Mouse (Mus musculus) embryonic stem cell, embryonic (primary cell): ENCODE measurements around the gene Slamf6.

ENCODE experiments used
- CTCF ChIA-PET, 4 experiments: fragments of 300-600 bp in 2 of 4; fragments of 350-600 bp in 2 of 4; sonication (Branson Sonifier 250); formaldehyde crosslinking; loops; one replicate each; lab custom pipeline; 2022; ENCODE audit warnings: inconsistent platforms in 2 of 4; lab: Charles Lee
- POLR2A ChIA-PET, 4 experiments: fragments of 300-600 bp in 2 of 4; fragments of 350-600 bp in 2 of 4; sonication (Branson Sonifier 250); formaldehyde crosslinking; loops; one replicate each; lab custom pipeline; 2022; ENCODE audit warnings: antibody characterized with exemption in 4 of 4, inconsistent platforms in 1 of 4; lab: Charles Lee

Slamf6 gene

DNA sequence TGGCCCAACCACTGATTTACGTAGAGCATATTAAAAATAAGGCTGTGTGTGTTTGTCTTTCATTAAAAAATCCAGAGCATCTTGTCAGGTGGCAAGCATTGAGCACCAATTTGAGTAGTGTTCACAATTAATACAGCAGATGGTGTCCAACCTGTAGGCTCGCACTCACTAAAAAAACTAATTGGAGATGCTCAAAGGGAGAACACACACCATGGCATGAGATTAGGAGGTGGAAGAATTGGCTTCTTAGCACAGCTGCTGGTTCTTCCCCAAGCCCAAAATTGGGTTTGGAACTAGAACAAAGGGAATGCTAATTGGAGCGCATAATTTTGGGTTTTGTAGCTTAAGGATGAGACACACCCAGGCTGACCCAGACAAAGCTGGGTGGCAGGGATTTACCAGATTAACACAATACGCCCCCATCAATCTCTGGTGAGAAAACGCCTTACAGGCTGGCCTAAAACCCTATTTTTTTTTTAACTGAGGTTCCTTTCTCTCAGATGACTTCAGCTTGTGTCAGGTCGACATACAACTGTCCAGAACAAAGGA is 29.2 kb downstream of the Slamf6 start:
- ChIA-PET CTCF (interaction anchor here in 1 of 4 experiments (0.9 kb wide), 1 partner anchor 66 kb away, joined by 3 read pairs; no protein-coding TSS in a partner anchor), POLR2A (interaction anchor here in 2 of 4 experiments (0.5 to 1.2 kb wide), 3 partner anchors 10 to 1733 kb away, joined by 3 read pairs; no protein-coding TSS in a partner anchor)

DNA sequence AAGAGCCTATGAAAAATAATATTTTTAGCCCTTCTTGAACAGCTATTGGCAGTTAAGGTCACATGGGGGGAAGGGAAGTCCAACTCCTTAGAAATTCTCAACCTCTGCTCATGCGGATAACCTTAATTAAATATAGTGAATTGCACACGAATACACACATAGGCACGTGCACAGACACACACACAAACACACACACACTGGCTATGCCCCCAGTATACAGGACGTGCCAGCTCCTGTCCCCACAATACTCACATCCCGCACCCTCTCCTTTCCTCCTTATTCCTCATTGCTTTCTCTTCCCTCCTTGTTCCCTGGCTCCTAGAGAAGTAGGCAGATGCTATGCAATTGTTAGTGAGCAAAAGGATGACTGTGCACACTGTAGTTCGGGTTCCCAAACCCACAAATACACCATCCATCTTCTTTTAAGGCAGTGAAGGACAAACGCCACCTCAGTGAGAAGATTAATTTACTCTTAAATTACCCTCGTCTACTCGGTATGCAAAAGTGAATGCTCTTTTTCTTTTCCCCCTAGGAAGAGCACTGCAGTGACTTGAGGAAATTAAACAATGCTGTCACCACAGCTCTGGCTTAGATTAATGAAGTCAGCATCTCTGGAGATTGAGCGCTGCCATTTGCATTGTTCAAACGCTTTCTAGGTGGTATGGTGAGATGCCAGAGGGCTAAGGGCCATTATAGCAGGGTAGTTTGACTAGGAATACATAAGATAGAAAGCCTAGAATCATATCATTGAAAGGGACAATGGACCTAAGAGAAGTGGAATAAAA is 31.0 kb downstream of the Slamf6 start:
- ChIA-PET POLR2A (interaction anchor here in 1 of 4 experiments (1.5 kb wide), 1 partner anchor 8 kb away, joined by 12 read pairs; no protein-coding TSS in a partner anchor), CTCF (interaction anchor here in 2 of 4 experiments (1.0 kb wide), 2 partner anchors 63 to 122 kb away, joined by 3 read pairs; no protein-coding TSS in a partner anchor)

DNA sequence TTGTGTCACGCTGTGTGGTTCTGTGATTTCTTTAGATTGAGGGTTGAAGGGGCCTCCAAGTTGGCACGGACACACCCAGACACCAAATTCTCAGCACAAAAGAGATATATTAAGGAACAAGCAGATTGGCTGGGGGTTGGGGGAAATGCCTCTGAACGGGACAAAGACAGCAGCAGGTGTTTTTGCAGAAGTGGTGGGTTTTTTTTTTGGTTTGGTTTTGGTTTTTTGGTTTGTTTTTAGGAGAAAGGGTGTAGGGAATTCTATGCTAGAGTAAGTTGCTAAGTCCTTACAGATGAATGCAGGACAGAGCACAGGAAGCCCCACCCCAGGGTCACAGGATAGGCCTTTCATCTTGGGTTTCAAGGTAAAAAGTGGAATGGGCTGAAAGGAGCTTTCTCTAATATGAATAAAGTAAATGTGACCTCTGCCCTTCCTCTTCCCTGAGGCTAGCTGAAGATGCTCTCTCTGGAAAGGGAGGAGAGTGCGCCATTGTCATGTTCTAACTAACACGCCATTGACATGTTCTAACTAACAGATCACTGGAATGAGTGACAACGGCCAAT is 31.7 kb downstream of the Slamf6 start:
- ChIA-PET CTCF (interaction anchor here (0.5 to 1.0 kb wide), 5 partner anchors 8 to 420 kb away, joined by 3 read pairs; no protein-coding TSS in a partner anchor), POLR2A (interaction anchor here in 2 of 4 experiments (0.6 to 1.5 kb wide), 5 partner anchors 9 to 376 kb away, joined by 3 to 12 read pairs (median 4); partner anchors contain the start of gene Ncstn (in 1 of the 2))

DNA sequence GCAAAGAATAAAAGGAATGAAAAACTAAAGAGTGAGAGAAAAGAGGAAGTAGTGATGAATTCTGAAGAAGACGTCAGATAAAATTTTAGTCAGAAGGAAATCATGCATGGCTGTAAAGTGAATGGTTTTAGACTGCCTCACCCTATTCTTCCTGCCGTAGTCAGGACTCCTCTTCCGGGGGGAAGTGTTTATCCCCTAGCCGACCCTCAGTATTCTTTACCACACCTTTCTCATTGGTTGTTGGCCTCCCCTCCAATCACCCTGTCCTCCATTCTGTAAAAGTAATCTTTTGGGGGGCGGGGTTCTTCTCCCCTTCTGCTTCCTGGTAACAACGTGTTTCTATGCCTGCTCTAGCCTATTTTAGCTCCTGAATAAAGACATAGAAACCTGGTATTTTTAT is 37.8 kb downstream of the Slamf6 start:
- ChIA-PET CTCF (no interaction called here), POLR2A (no interaction called here)

- CTCF ChIA-PET = no interaction called here
- POLR2A ChIA-PET = no interaction called here
Observed at GRCm38 (mm10) chr1:171957411-171957810, 40.1 kb downstream of the Slamf6 start.

DNA sequence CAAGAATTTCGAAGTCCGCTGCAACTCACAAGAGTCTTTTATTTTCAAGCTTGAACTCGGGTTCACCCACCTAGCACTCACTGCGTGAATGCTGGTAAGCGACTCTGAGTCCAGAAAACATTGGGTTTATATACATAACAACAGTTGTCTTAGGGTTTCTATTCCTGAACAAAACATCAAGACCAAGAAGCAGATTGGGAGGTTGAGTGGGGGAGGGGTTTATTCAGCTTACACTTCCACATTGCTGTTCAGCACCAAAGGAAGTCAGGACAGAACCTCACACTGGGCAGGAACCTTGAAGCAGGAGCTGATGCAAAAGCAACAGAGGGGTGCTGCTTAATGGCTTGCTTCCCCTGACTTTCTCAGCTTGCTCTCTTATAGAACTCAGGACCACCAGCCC is 43.4 kb downstream of the Slamf6 start:
- ChIA-PET CTCF (interaction anchor here in 2 of 4 experiments (0.5 to 1.8 kb wide), 4 partner anchors 40 to 405 kb away, joined by 3 to 6 read pairs (median 4); no protein-coding TSS in a partner anchor), POLR2A (interaction anchor here in 1 of 4 experiments (0.8 to 1.0 kb wide), 2 partner anchors 10 to 100 kb away, joined by 3 read pairs; no protein-coding TSS in a partner anchor)

DNA sequence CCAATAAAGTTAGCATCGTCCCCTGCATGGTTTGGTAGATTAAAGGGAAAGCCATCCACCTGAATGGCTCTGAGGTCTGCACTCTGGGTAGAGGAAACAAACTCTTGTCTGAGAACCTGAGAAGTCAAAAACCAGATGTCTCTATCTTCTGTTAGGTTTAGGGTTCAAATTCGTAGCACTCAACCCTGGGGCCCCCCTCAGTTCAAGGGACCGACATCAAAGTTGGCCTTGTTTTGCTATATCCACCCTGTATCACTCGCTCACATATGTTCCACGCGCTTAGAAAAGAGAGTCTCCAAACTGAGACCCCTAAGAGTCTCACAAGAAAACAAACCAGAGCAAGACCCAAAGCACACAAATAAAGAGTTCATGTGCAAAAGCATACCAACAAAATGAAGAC is 44.4 kb downstream of the Slamf6 start:
- CTCF ChIA-PET = no interaction called here
- POLR2A ChIA-PET = no interaction called here

GRCm38 (mm10) chr1:171963613-171964012 is 46.3 kb downstream of the Slamf6 start:
- POLR2A ChIA-PET = no interaction called here
- CTCF ChIA-PET = interaction anchor here in 1 of 4 experiments (1.3 kb wide), 1 partner anchor 11 kb away, joined by 3 read pairs; no protein-coding TSS in a partner anchor

DNA sequence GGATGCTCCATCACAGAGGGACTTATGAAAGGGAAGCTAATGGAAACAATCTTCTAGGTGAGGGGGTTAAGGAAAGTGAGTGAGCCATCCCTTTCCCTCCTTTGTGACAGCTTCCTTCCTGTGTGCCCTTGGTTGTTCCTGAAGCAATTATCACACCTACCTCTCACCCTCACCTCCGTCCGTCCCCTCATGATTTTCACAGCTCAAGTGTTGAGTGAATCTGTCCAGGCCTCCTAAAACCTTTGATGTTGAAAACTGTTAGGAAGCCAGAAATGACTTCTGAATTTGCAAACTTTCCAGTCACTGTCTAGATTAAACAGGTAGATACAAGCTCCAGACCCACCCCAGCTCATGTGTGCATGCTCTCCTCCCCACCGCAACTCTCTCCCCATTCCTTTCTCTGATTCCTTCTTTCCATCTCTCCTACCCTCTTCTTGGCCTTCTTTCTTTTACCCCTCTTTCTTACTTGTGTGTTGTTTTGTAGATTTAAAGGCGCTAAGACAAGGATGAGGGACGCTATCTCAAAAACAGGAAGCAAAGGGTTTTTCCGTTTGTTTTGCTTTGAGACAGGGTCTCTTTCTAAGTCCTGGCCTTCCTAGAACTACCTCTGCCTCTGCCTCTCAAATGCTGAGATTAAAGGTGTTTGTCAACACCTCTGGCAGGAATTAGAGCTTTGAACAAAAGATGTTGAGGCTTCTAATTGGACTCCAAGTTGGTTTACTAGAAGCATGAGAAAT is 48.9 kb downstream of the Slamf6 start:
- ChIA-PET CTCF (interaction anchor here in 1 of 4 experiments (0.5 to 0.7 kb wide), 2 partner anchors 15 to 27 kb away, joined by 3 to 4 read pairs; no protein-coding TSS in a partner anchor), POLR2A (no interaction called here)

GRCm38 (mm10) chr1:171969221-171969620 is 51.9 kb downstream of the Slamf6 start:
- CTCF ChIA-PET = interaction anchor here (0.7 to 2.6 kb wide), 4 partner anchors 41 to 275 kb away, joined by 3 to 9 read pairs (median 6); no protein-coding TSS in a partner anchor
- POLR2A ChIA-PET = no interaction called here

- POLR2A ChIA-PET = interaction anchor here in 3 of 4 experiments (0.6 to 1.1 kb wide), 3 partner anchors 10 to 58 kb away, joined by 3 to 4 read pairs (median 3); no protein-coding TSS in a partner anchor
- CTCF ChIA-PET = interaction anchor here in 1 of 4 experiments (2.6 kb wide), 1 partner anchor 145 kb away, joined by 8 read pairs; no protein-coding TSS in a partner anchor
Observed at GRCm38 (mm10) chr1:171970854-171971586, 53.7 kb downstream of the Slamf6 start.

GRCm38 (mm10) chr1:171974361-171974760 is 57.0 kb downstream of the Slamf6 start:
- CTCF ChIA-PET = interaction anchor here in 2 of 4 experiments (0.7 to 1.2 kb wide), 2 partner anchors 148 to 156 kb away, joined by 3 to 4 read pairs; no protein-coding TSS in a partner anchor
- POLR2A ChIA-PET = interaction anchor here in 1 of 4 experiments (0.8 kb wide), 1 partner anchor 27 kb away, joined by 3 read pairs; no protein-coding TSS in a partner anchor

DNA sequence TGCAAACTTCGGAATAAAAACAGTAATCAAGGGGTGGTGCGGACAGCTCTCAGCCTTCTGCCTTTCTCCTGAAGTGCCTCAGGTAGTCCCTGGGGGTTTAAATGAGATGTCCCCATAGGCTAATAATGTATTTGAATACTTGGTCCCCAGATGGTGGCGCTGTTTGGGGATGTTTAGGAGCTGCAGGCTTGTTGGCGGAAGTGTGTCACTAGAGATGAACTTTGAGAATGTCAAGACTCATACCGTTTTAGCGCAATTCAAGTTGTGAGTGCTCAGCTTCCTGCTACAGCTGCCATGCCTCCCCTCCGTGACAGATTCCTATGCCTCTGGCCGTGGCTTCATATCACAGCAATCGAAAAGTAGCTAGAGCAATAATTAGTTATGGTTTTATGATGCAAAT is 58.1 kb downstream of the Slamf6 start:
- CTCF ChIA-PET = interaction anchor here in 2 of 4 experiments (0.8 to 1.3 kb wide), 6 partner anchors 10 to 149 kb away, joined by 3 to 8 read pairs (median 3); no protein-coding TSS in a partner anchor
- POLR2A ChIA-PET = interaction anchor here in 1 of 4 experiments (0.9 kb wide), 1 partner anchor 26 kb away, joined by 3 read pairs; no protein-coding TSS in a partner anchor

- ChIA-PET POLR2A (interaction anchor here in 1 of 4 experiments (0.9 kb wide), 1 partner anchor 25 kb away, joined by 3 read pairs; no protein-coding TSS in a partner anchor), CTCF (interaction anchor here in 2 of 4 experiments (0.8 to 1.3 kb wide), 3 partner anchors 9 to 149 kb away, joined by 3 to 8 read pairs (median 3); no protein-coding TSS in a partner anchor)
Observed at GRCm38 (mm10) chr1:171975831-171976230, 58.5 kb downstream of the Slamf6 start.

- ChIA-PET CTCF (no interaction called here), POLR2A (no interaction called here)
Observed at GRCm38 (mm10) chr1:171976826-171977539, 59.7 kb downstream of the Slamf6 start.

DNA sequence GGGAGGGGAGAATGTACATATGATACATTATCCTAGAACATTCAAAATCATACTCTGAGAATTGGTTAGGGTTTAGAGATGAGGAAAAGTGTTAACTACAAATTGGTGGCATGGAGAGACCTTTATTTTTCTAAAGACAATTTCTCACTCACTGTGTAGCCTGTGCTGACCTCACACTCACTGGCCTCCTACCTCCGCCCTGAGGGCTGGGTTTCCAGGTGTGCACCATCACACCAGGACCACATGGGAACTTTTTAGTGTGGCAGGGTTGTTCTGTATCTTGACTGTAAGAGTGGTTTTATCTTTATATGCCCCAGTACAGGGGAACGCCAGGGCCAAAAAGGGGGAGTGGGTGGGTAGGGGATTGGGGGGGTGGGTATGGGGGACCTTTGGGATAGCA is 60.6 kb downstream of the Slamf6 start:
- CTCF ChIA-PET = no interaction called here
- POLR2A ChIA-PET = no interaction called here
